Comparison of ENCODE assay signal across 27 mouse cellular contexts in genomic region chr6:76378674-76379073, GRCm38 (mm10).
"Had no signal": no experiment of that assay in that cellular context is flagged by ENCODE, and none has a peak within 500 bp of the region (broad histone marks: within the 10 kb centered on the region; RNA-seq: fewer than 3 reads in every experiment).

No protein-coding gene starts in this region.

- H3K4me3 ChIP-seq: gastrocnemius, adult 2 months; heart, embryonic 10.5 days; heart, embryonic 12.5 days; hindbrain, embryonic 12.5 days; kidney, embryonic 15.5 days; limb, embryonic 13.5 days; limb, embryonic 15.5 days; liver, embryonic 13.5 days; liver, embryonic 15.5 days had no signal

- H3K9ac ChIP-seq: heart, embryonic 12.5 days; hindbrain, embryonic 12.5 days; hindbrain, embryonic 14.5 days; kidney, embryonic 15.5 days; limb, embryonic 13.5 days; limb, embryonic 15.5 days; liver, embryonic 13.5 days; liver, embryonic 15.5 days had no signal

- H3K36me3 ChIP-seq: heart, embryonic 10.5 days; heart, embryonic 12.5 days; hindbrain, embryonic 12.5 days; kidney, embryonic 15.5 days; limb, embryonic 13.5 days; limb, embryonic 15.5 days; liver, embryonic 13.5 days; liver, embryonic 15.5 days had no signal

- H3K4me2 ChIP-seq: heart, embryonic 12.5 days; hindbrain, embryonic 12.5 days; hindbrain, embryonic 14.5 days; kidney, embryonic 15.5 days; limb, embryonic 13.5 days; limb, embryonic 15.5 days; liver, embryonic 13.5 days; liver, embryonic 15.5 days had no signal

- H3K9me3 ChIP-seq: heart, embryonic 10.5 days; heart, embryonic 12.5 days; hindbrain, embryonic 12.5 days; kidney, embryonic 15.5 days; limb, embryonic 13.5 days; limb, embryonic 15.5 days; liver, embryonic 13.5 days; liver, embryonic 15.5 days had no signal

- H3K4me1 ChIP-seq: heart, embryonic 10.5 days; heart, embryonic 12.5 days; hindbrain, embryonic 12.5 days; kidney, embryonic 15.5 days; limb, embryonic 13.5 days; limb, embryonic 15.5 days; liver, embryonic 13.5 days; liver, embryonic 15.5 days had no signal

- H3K27ac ChIP-seq: gastrocnemius, adult 2 months; heart, embryonic 10.5 days; hindbrain, embryonic 12.5 days; hindbrain, embryonic 14.5 days; kidney, embryonic 15.5 days; kidney, postnatal 0 days; limb, embryonic 13.5 days; limb, embryonic 15.5 days; liver, embryonic 13.5 days; liver, embryonic 15.5 days had no signal

- ATAC-seq: hindbrain, embryonic 16.5 days; inflammation-experienced regulatory T-cells, adult 6 months; intestine, embryonic 16.5 days had no signal

- H3K27me3 ChIP-seq: heart, embryonic 12.5 days; hindbrain, embryonic 12.5 days; kidney, embryonic 15.5 days; limb, embryonic 13.5 days; limb, embryonic 15.5 days; liver, embryonic 13.5 days; liver, embryonic 15.5 days had no signal

- DNase-seq: gastrocnemius, adult 2 months; gastrocnemius, postnatal 10 days; gastrocnemius, postnatal 25 days; heart, adult 18-20 months; heart, postnatal 10 days; heart, postnatal 4 days; kidney, adult 11 months; kidney, adult 2 months; kidney, adult 9 months; kidney, postnatal 14 days; kidney, postnatal 36 days; layer of hippocampus, adult 9-11 months; layer of hippocampus, postnatal 36 days; left cerebral cortex, postnatal 4 days; liver, embryonic 13.5 days had no signal
